Mouse (Mus musculus) MEL (cell line): ENCODE measurements around the gene Tspan33. TPM values are rescaled to one million over a fixed set of nuclear protein-coding genes. Genes with fewer than 3 reads are reported as not detected.

Source experiments
- DNase-seq: peaks from one replicate; pipeline ENCODE4 v3.0.0; 2011; ENCODE audit warnings: low read depth, low spot score
- H3K27ac ChIP-seq: 2 replicates; pipeline ENCODE4 v1.5.1; 2012; ENCODE audit warnings: low read depth, mild to moderate bottlenecking, control low read depth, low read length, moderate library complexity; ENCODE audit not compliant: control insufficient read depth
- H3K27me3 ChIP-seq, 2 experiments: fragments of 150-350 bp in 1 of 2; sonication (generic) in 1 of 2; 2 replicates each; pipeline ENCODE4 v1.6.1; 2012; ENCODE audit warnings: low read length in 2 of 2, mild to moderate bottlenecking in 2 of 2, improper control_type of control experiment in 1 of 2, moderate library complexity in 1 of 2; ENCODE audit not compliant: insufficient read depth in 2 of 2, control insufficient read depth in 1 of 2
- H3K36me3 ChIP-seq, 2 experiments: 2 replicates each; pipeline ENCODE4 v1.6.1; 2012 to 2014; ENCODE audit warnings: low read length in 2 of 2, improper control_type of control experiment in 1 of 2, inconsistent platforms in 1 of 2, mild to moderate bottlenecking in 1 of 2; ENCODE audit not compliant: insufficient read depth in 2 of 2, control insufficient read depth in 1 of 2
- H3K4me1 ChIP-seq, 2 experiments: fragments of 150-350 bp in 1 of 2; sonication (generic) in 1 of 2; 2 replicates each; pipeline ENCODE4 v1.6.1; 2012; ENCODE audit warnings: low read length in 2 of 2, improper control_type of control experiment in 1 of 2, mild to moderate bottlenecking in 1 of 2; ENCODE audit not compliant: insufficient read depth in 2 of 2, control insufficient read depth in 1 of 2
- H3K4me3 ChIP-seq, 2 experiments: fragments of 150-350 bp in 1 of 2; sonication (generic) in 1 of 2; 2 replicates each; pipeline ENCODE4 v1.5.1; 2012; ENCODE audit warnings: low read depth in 2 of 2, low read length in 2 of 2, mild to moderate bottlenecking in 2 of 2, moderate library complexity in 2 of 2, control low read depth in 1 of 2, improper control_type of control experiment in 1 of 2; ENCODE audit not compliant: control insufficient read depth in 1 of 2, insufficient read depth in 1 of 2
- H3K79me2 ChIP-seq: 2 replicates; pipeline ENCODE4 v1.6.1; 2012; ENCODE audit warnings: mild to moderate bottlenecking, low read length, moderate library complexity; ENCODE audit not compliant: control insufficient read depth, poor library complexity, insufficient read depth
- H3K9ac ChIP-seq: 2 replicates; pipeline ENCODE4 v1.6.1; 2012; ENCODE audit warnings: low read depth, mild to moderate bottlenecking, control low read depth, low read length, moderate library complexity; ENCODE audit not compliant: control insufficient read depth, poor library complexity, severe bottlenecking
- H3K9me3 ChIP-seq: fragments of 150-350 bp; sonication (generic); replicated peaks from 2 replicates; pipeline ENCODE4 v1.6.1; 2012; ENCODE audit warnings: mild to moderate bottlenecking, low read length, improper control_type of control experiment, moderate library complexity; ENCODE audit not compliant: insufficient read depth
- CHD1 ChIP-seq: IDR thresholded peaks from 2 replicates; pipeline ENCODE4 v1.6.1; 2012; ENCODE audit warnings: low read depth, mild to moderate bottlenecking, inconsistent platforms, low read length, improper control_type of control experiment
- CHD2 ChIP-seq: IDR thresholded peaks from 2 replicates; pipeline ENCODE4 v1.6.1; 2011; ENCODE audit warnings: low read length, improper control_type of control experiment
- CTCF ChIP-seq, 3 experiments: IDR thresholded peaks in 2 of 3; conservative IDR thresholded peaks in 1 of 3; 2 replicates each; pipeline ENCODE4 v1.5.1; 2011 to 2012; ENCODE audit warnings: low read length in 3 of 3, low read depth in 2 of 3, mild to moderate bottlenecking in 2 of 3, improper control_type of control experiment in 1 of 3, inconsistent platforms in 1 of 3, mixed read lengths in 1 of 3, moderate library complexity in 1 of 3; ENCODE audit not compliant: control insufficient read depth in 1 of 3, insufficient read depth in 1 of 3, poor library complexity in 1 of 3, severe bottlenecking in 1 of 3
- E2F4 ChIP-seq: IDR thresholded peaks from 2 replicates; pipeline ENCODE4 v1.6.1; 2011; ENCODE audit warnings: low read depth, low read length, improper control_type of control experiment, borderline replicate concordance
- EP300 ChIP-seq, 2 experiments: IDR thresholded peaks; 2 replicates each; pipeline ENCODE4 v1.6.1; 2011; ENCODE audit warnings: improper control_type of control experiment in 2 of 2, low read length in 2 of 2, low read depth in 1 of 2, mild to moderate bottlenecking in 1 of 2
- ETS1 ChIP-seq: IDR thresholded peaks from 2 replicates; pipeline ENCODE4 v1.6.1; 2012; ENCODE audit warnings: low read depth, mild to moderate bottlenecking, inconsistent platforms, low read length, improper control_type of control experiment, moderate library complexity
- GABPA ChIP-seq: IDR thresholded peaks from 2 replicates; pipeline ENCODE4 v1.6.1; 2012; ENCODE audit warnings: low read depth, mild to moderate bottlenecking, inconsistent platforms, low read length, improper control_type of control experiment, moderate library complexity
- GATA1 ChIP-seq: IDR thresholded peaks from 2 replicates; pipeline ENCODE4 v1.6.1; 2011; ENCODE audit warnings: low read depth, low read length, improper control_type of control experiment
- JUND ChIP-seq: IDR thresholded peaks from 2 replicates; pipeline ENCODE4 v1.6.1; 2011; ENCODE audit warnings: low read depth, mild to moderate bottlenecking, improper control_type of control experiment, low read length
- MAFK ChIP-seq: IDR thresholded peaks from 2 replicates; pipeline ENCODE4 v1.6.1; 2011; ENCODE audit warnings: low read depth, mild to moderate bottlenecking, low read length, improper control_type of control experiment, borderline replicate concordance
- MAX ChIP-seq: IDR thresholded peaks from 2 replicates; pipeline ENCODE4 v1.6.1; 2011; ENCODE audit warnings: low read length, improper control_type of control experiment
- MAZ ChIP-seq: IDR thresholded peaks from 2 replicates; pipeline ENCODE4 v1.6.1; 2012; ENCODE audit warnings: low read depth, mild to moderate bottlenecking, inconsistent platforms, low read length, improper control_type of control experiment
- MYB ChIP-seq: IDR thresholded peaks from 2 replicates; pipeline ENCODE4 v1.6.1; 2011; ENCODE audit warnings: mild to moderate bottlenecking, low read depth, low read length, improper control_type of control experiment
- POLR2A ChIP-seq, 2 experiments: IDR thresholded peaks; 2 replicates each; pipeline ENCODE4 v1.6.1; 2011 to 2012; ENCODE audit warnings: low read length in 2 of 2, mild to moderate bottlenecking in 2 of 2, control low read depth in 1 of 2, improper control_type of control experiment in 1 of 2, low read depth in 1 of 2, moderate library complexity in 1 of 2; ENCODE audit not compliant: control insufficient read depth in 1 of 2, insufficient read depth in 1 of 2, poor library complexity in 1 of 2
- RCOR1 ChIP-seq: IDR thresholded peaks from 2 replicates; pipeline ENCODE4 v1.6.1; 2012; ENCODE audit warnings: low read depth, mild to moderate bottlenecking, inconsistent platforms, low read length, improper control_type of control experiment
- SIN3A ChIP-seq: IDR thresholded peaks from 2 replicates; pipeline ENCODE4 v1.6.1; 2012; ENCODE audit warnings: low read length, improper control_type of control experiment, inconsistent platforms
- UBTF ChIP-seq: IDR thresholded peaks from 2 replicates; pipeline ENCODE4 v1.6.1; 2012; ENCODE audit warnings: low read depth, mild to moderate bottlenecking, inconsistent platforms, low read length, improper control_type of control experiment, moderate library complexity, borderline replicate concordance; ENCODE audit not compliant: insufficient read depth
- USF2 ChIP-seq, 2 experiments: IDR thresholded peaks; 2 replicates each; pipeline ENCODE4 v1.6.1; 2011 to 2012; ENCODE audit warnings: improper control_type of control experiment in 2 of 2, low read length in 2 of 2, borderline replicate concordance in 1 of 2, inconsistent platforms in 1 of 2, low read depth in 1 of 2, mild to moderate bottlenecking in 1 of 2; ENCODE audit not compliant: insufficient read depth in 1 of 2
- ZC3H11A ChIP-seq: IDR thresholded peaks from 2 replicates; pipeline ENCODE4 v1.6.1; 2012; ENCODE audit warnings: low read depth, mild to moderate bottlenecking, inconsistent platforms, low read length, improper control_type of control experiment
- ZKSCAN1 ChIP-seq: IDR thresholded peaks from 2 replicates; pipeline ENCODE4 v1.6.1; 2012; ENCODE audit warnings: low read depth, mild to moderate bottlenecking, inconsistent platforms, low read length, improper control_type of control experiment, moderate library complexity
- polyA plus RNA-seq, 2 experiments: library from polyadenylated mRNA; stranded (reverse) in 1 of 2; unstranded in 1 of 2; fragments of >175 nt in 1 of 2; fragments of >200 nt in 1 of 2; gene quantifications; 2 replicates each; pipeline versions ENCODE4 v1.2.1 to v1.2.4; 2012; ENCODE audit warnings: low replicate concordance in 2 of 2, low read depth in 1 of 2; ENCODE audit not compliant: insufficient read length in 2 of 2, insufficient read depth in 1 of 2, missing spikeins in 1 of 2
- total RNA-seq: library from RNA; depleted of rRNA; stranded (reverse); fragments of 300-350 nt; gene quantifications from 2 replicates; pipeline ENCODE4 v1.2.3, GENCODE M21; 2012

Gene Tspan33
- total and polyA plus RNA-seq, 3 experiments = 41.7 to 64.5 TPM; not detected in 1

- Histone ChIP-seq H3K4me3 (no peak overlapping the region), H3K27ac (no peak overlapping the region)
Measured at GRCm38 (mm10) chr6:29659964-29660363, 34.1 kb upstream of the Tspan33 start.

DNA sequence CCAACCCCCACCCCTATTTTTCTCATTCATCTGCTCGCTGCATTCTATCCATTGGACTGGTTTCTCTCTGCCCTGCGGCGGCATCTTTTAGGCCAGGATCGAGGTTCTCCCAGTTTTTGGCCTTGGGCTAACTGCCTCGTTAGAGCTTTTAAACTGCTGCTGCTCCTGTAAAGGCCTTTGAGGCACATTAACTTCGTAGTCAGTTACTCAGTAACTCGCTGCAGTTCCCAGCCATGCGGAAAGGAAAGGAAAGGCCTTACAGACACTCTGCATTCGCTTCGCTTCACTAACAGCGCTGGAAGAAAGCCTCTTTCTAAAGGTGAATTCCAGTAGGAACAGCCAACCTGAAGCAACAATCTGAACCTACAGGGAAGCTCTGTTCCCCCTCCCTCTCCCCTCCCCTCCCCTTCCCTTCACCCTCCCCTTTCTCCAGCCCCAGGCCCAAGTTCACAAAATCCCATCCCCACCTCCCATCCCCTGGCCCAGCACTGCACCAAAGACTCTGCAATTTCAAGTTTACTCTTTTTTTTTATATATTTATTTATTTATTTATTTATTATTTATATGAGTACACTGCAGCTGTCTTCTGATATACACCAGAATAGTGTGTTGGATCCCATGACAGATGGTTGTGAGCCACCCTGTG is 33.2 kb upstream of the Tspan33 start:
- TF ChIP-seq ETS1 = no peak
- TF ChIP-seq USF2 (IDR thresholded peaks at IDR 0.05; ENCODE audit: borderline replicate concordance in 1 of 2, insufficient read depth in 1 of 2, low read depth in 1 of 2, low read length in 2 of 2) = no peak
- TF ChIP-seq EP300 (IDR thresholded peaks at IDR 0.05; ENCODE audit: low read depth in 1 of 2, low read length in 2 of 2) = no peak
- TF ChIP-seq UBTF = no peak
- no peak for TF ChIP-seq JUND
- no peak for TF ChIP-seq MAX
- TF ChIP-seq MYB = no peak
- no peak for TF ChIP-seq GATA1
- no peak for TF ChIP-seq E2F4
- TF ChIP-seq GABPA = no peak
- TF ChIP-seq POLR2A (IDR thresholded peaks at IDR 0.05; ENCODE audit: control insufficient read depth in 1 of 2, insufficient read depth in 1 of 2, low read depth in 1 of 2, low read length in 2 of 2, poor library complexity in 1 of 2) = no peak
- Histone ChIP-seq H3K27ac (no peak overlapping the region), H3K9ac (no peak overlapping the region), H3K4me3 (no peak overlapping the region), H3K27me3 (peaks cover 1 to 6% of the 10 kb centered on the region in 2 experiments; a peak in 3 of 4 replicates), H3K79me2 (no peaks in the 10 kb centered on the region), H3K9me3 (no peaks in the 10 kb centered on the region), H3K4me1 (no peaks in the 10 kb centered on the region), H3K36me3 (no peaks in the 10 kb centered on the region)
- DNase-seq = no peak

More at GRCm38 (mm10) chr6:29659964-29660363, 34.1 kb upstream of the Tspan33 start:
- H3K27me3 ChIP-seq = peaks cover 1 to 6% of the 10 kb centered on the region in 2 experiments; a peak in 3 of 4 replicates
- peaks cover 3 to 7% of the 10 kb centered on the region in 2 experiments; a peak in 3 of 4 replicates for H3K4me1 ChIP-seq
- no peaks in the 10 kb centered on the region for H3K9me3 ChIP-seq
- DNase-seq = no peak
- no peaks in the 10 kb centered on the region for H3K79me2 ChIP-seq
- H3K9ac ChIP-seq = no peak overlapping the region
- H3K36me3 ChIP-seq = peaks cover 0 to 3% of the 10 kb centered on the region in 2 experiments; a peak in 1 of 4 replicates
- TF ChIP-seq CTCF (IDR thresholded peaks at IDR 0.05 in 2 of 3, conservative IDR thresholded peaks at IDR 0.05 in 1 of 3; ENCODE audit: control insufficient read depth in 1 of 3, insufficient read depth in 1 of 3, low read depth in 2 of 3, low read length in 3 of 3, poor library complexity in 1 of 3, severe bottlenecking in 1 of 3) = no peak
- TF ChIP-seq CHD2 = no peak
- no peak for TF ChIP-seq ZKSCAN1

DNA sequence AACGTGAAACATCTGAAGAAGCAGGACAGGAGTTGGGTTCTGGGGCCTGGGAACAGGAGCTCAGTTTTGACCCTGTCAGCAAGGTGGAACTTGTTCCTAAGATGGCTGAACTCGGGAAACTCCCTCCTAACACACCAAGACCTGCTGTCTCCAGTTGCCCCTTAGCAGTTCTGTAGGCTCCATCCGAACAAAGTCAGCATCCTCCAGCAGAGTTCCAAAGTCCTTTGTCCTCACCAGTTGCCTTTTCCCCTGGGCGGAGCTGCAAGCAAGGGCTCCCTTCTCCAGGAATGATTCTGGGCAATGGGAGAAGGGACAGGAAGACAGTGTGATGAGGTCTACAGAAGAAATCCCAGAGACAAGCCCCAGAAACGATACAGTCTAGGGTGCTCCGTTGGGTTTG is 26.8 kb upstream of the Tspan33 start:
- Histone ChIP-seq H3K27ac (no peak overlapping the region), H3K4me3 (no peak overlapping the region), H3K79me2 (no peaks in the 10 kb centered on the region), H3K9me3 (no peaks in the 10 kb centered on the region), H3K9ac (no peak overlapping the region), H3K36me3 (no peaks in the 10 kb centered on the region), H3K27me3 (peaks cover 2 to 6% of the 10 kb centered on the region in 2 experiments; a peak in 3 of 4 replicates), H3K4me1 (no peaks in the 10 kb centered on the region)
- TF ChIP-seq RCOR1 (no peak), MAZ (no peak), ZKSCAN1 (no peak), CHD1 (no peak), MAFK (no peak), ZC3H11A (no peak), SIN3A (no peak), CHD2 (no peak)
- DNase-seq = no peak
